8 mouse cellular contexts compared by ENCODE assay signal in genomic region chr7:27255721-27256120, GRCm38 (mm10). TPM values are rescaled to one million over a fixed set of nuclear protein-coding genes. Genes with fewer than 3 reads are reported as not detected.
A peak's percentile ranks its signal among the peaks of the same experiment; 100 is the strongest.
DNase-seq lines count a peak whose midpoint lies in the region; ATAC-seq and TF ChIP-seq lines count a peak whose summit lies in the region.

No protein-coding gene starts in this region.

- peak; percentile 56 for TF ChIP-seq CTCF in cerebellum, adult 2 months (IDR thresholded peaks at IDR 0.05; ENCODE audit: borderline replicate concordance, insufficient read depth, low read depth, low read length)
- peak; percentile 38; the same call in 1 of the 2 replicates for TF ChIP-seq CTCF in brain, embryonic 14.5 days (IDR thresholded peaks at IDR 0.05; ENCODE audit: borderline replicate concordance, extremely low read depth, insufficient read depth, insufficient read length)
- TF ChIP-seq CTCF in liver, embryonic 14.5 days (IDR thresholded peaks at IDR 0.05; ENCODE audit: low read depth), result peak; percentile 70

- WGBS in cerebellum, adult 2 months, result 55% methylated on average over 3 of the region's 3 CpGs
- 66% methylated on average over 3 of the region's 3 CpGs for WGBS in liver, embryonic 12.5 days (ENCODE audit: insufficient replicate concordance)
- 73% methylated on average over 3 of the region's 3 CpGs for WGBS in liver, embryonic 14.5 days (ENCODE audit: insufficient replicate concordance)
- 90% methylated on average over 3 of the region's 3 CpGs for WGBS in forebrain, embryonic 13.5 days

- H3K9ac ChIP-seq in liver, embryonic 12.5 days, result no peak overlapping the region
- H3K9ac ChIP-seq in liver, embryonic 14.5 days (replicated peaks), result no peak overlapping the region
- no peak overlapping the region for H3K9ac ChIP-seq in forebrain, embryonic 13.5 days

- no peak overlapping the region for H3K4me2 ChIP-seq in liver, embryonic 12.5 days
- no peak overlapping the region for H3K4me2 ChIP-seq in liver, embryonic 14.5 days (ENCODE audit: low read depth)
- H3K4me2 ChIP-seq in forebrain, embryonic 13.5 days, result no peak overlapping the region

- H3K27me3 ChIP-seq in cerebellum, adult 2 months (ENCODE audit: control insufficient read depth, insufficient read depth, low read length), result no peaks in the 10 kb centered on the region
- H3K27me3 ChIP-seq in liver, embryonic 12.5 days (replicated peaks), result peaks cover 9% of the 10 kb centered on the region; the same call in 1 of the 2 replicates
- no peaks in the 10 kb centered on the region for H3K27me3 ChIP-seq in liver, embryonic 14.5 days (ENCODE audit: control insufficient read depth, insufficient read depth, low read length)
- no peaks in the 10 kb centered on the region for H3K27me3 ChIP-seq in forebrain, embryonic 13.5 days

- DNase-seq in cerebellum, adult 2 months, result peak in 1 of 2 experiments; percentile 33
- no peak for DNase-seq in cerebellum, adult 11 months
- peak; percentile 12 for DNase-seq in liver
- no peak for DNase-seq in brain, embryonic 14.5 days (ENCODE audit: low read depth)
- no peak for DNase-seq in liver, embryonic 14.5 days (ENCODE audit: low read depth in 3 of 3, low spot score in 3 of 3)
- DNase-seq in left cerebral cortex, adult 9 months (ENCODE audit: low spot score in 2 of 2), result no peak

- H3K9me3 ChIP-seq in liver, embryonic 12.5 days (replicated peaks), result no peaks in the 10 kb centered on the region
- no peaks in the 10 kb centered on the region for H3K9me3 ChIP-seq in liver, embryonic 14.5 days (ENCODE audit: control insufficient read depth, low read length)
- no peaks in the 10 kb centered on the region for H3K9me3 ChIP-seq in forebrain, embryonic 13.5 days (replicated peaks)

- peaks cover 10% of the 10 kb centered on the region; the same call in 1 of the 2 replicates for H3K4me1 ChIP-seq in cerebellum, adult 2 months (ENCODE audit: control insufficient read depth, insufficient read depth, low read length)
- H3K4me1 ChIP-seq in liver, embryonic 12.5 days, result peaks cover 68% of the 10 kb centered on the region
- peaks cover 3 to 10% of the 10 kb centered on the region in 2 experiments; a peak in 3 of 4 replicates for H3K4me1 ChIP-seq in liver, embryonic 14.5 days (replicated peaks; ENCODE audit: control insufficient read depth in 2 of 2, insufficient read depth in 2 of 2, low read length in 1 of 2)
- H3K4me1 ChIP-seq in forebrain, embryonic 13.5 days, result peaks cover 37% of the 10 kb centered on the region

- ATAC-seq in liver, embryonic 12.5 days, result no peak
- no peak for ATAC-seq in liver, embryonic 14.5 days (ENCODE audit: insufficient read depth)
- ATAC-seq in forebrain, embryonic 13.5 days, result no peak

- no peak for TF ChIP-seq EP300 in liver, embryonic 14.5 days (IDR thresholded peaks at IDR 0.05; ENCODE audit: low read depth)

- H3K27ac ChIP-seq in cerebellum, adult 2 months (ENCODE audit: insufficient read depth, low read length), result no peak overlapping the region
- H3K27ac ChIP-seq in liver, embryonic 12.5 days, result no peak overlapping the region
- no peak overlapping the region for H3K27ac ChIP-seq in liver, embryonic 14.5 days
- no peak overlapping the region for H3K27ac ChIP-seq in forebrain, embryonic 13.5 days

- TF ChIP-seq POLR2A in cerebellum, adult 2 months (IDR thresholded peaks at IDR 0.05; ENCODE audit: borderline replicate concordance, insufficient read depth, low read length), result no peak
- no peak for TF ChIP-seq POLR2A in brain, embryonic 14.5 days (IDR thresholded peaks at IDR 0.05; ENCODE audit: borderline replicate concordance, extremely low read depth, insufficient read depth, insufficient read length, poor library complexity, severe bottlenecking)

- peaks cover 4% of the 10 kb centered on the region; the same call in 1 of the 2 replicates for H3K36me3 ChIP-seq in liver, embryonic 12.5 days
- H3K36me3 ChIP-seq in liver, embryonic 14.5 days (replicated peaks; ENCODE audit: control insufficient read depth, insufficient read depth, low read depth), result no peaks in the 10 kb centered on the region
- H3K36me3 ChIP-seq in forebrain, embryonic 13.5 days (ENCODE audit: poor library complexity, severe bottlenecking), result peaks cover 20% of the 10 kb centered on the region

- H3K4me3 ChIP-seq in cerebellum, adult 2 months (replicated peaks; ENCODE audit: insufficient read depth, low read depth, low read length), result no peak overlapping the region
- no peak overlapping the region for H3K4me3 ChIP-seq in liver, embryonic 12.5 days
- no peak overlapping the region for H3K4me3 ChIP-seq in liver, embryonic 14.5 days (ENCODE audit: insufficient read depth in 1 of 2, low read depth in 2 of 2, low read length in 2 of 2)
- H3K4me3 ChIP-seq in forebrain, embryonic 13.5 days, result no peak overlapping the region

RNA-seq across cellular contexts. Expression of gene Numbl, which starts 2.5 kb away (rescaled TPM):
- polyA plus RNA-seq in cerebellum, adult 2 months (2012; rRNA removed), result 56.7 and 64.1 TPM in 2 replicates
- polyA plus RNA-seq in liver, embryonic 12.5 days (2016; fragmentation: Nextera tagmentation; extraction: Ambion mirVana), result 3.9 and 4.0 TPM in 2 replicates
- 109 and 112 TPM in 2 replicates for polyA plus RNA-seq in brain, embryonic 14.5 days (2012; rRNA removed)
- polyA plus RNA-seq in liver, embryonic 14.5 days (2012; rRNA removed), result 1.9 and 2.1 TPM in 2 replicates
- polyA plus RNA-seq in liver, embryonic 14.5 days (2014; fragmentation: Nextera tagmentation; extraction: Ambion mirVana), result 0.72 and 0.83 TPM in 2 replicates
- polyA plus RNA-seq in forebrain, embryonic 13.5 days (2015; fragmentation: Nextera tagmentation; extraction: Ambion mirVana), result 31.1 and 32.3 TPM in 2 replicates

RNA-seq across cellular contexts. Expression of gene Coq8b, which starts 22.9 kb away (rescaled TPM):
- 20.8 and 23.9 TPM in 2 replicates for polyA plus RNA-seq in cerebellum, adult 2 months (2012; rRNA removed)
- 14.2 and 15.7 TPM in 2 replicates for polyA plus RNA-seq in liver, embryonic 12.5 days (2016; fragmentation: Nextera tagmentation; extraction: Ambion mirVana)
- polyA plus RNA-seq in brain, embryonic 14.5 days (2012; rRNA removed), result 42.6 and 50.1 TPM in 2 replicates
- polyA plus RNA-seq in liver, embryonic 14.5 days (2012; rRNA removed), result 9.3 and 12.4 TPM in 2 replicates
- 17.7 and 19.8 TPM in 2 replicates for polyA plus RNA-seq in liver, embryonic 14.5 days (2014; fragmentation: Nextera tagmentation; extraction: Ambion mirVana)
- 22.3 and 25.5 TPM in 2 replicates for polyA plus RNA-seq in forebrain, embryonic 13.5 days (2015; fragmentation: Nextera tagmentation; extraction: Ambion mirVana)

RNA-seq across cellular contexts. Expression of gene Itpkc, which starts 27.3 kb away (rescaled TPM):
- polyA plus RNA-seq in cerebellum, adult 2 months (2012; rRNA removed), result 12.4 and 13.2 TPM in 2 replicates
- 3.5 and 4.1 TPM in 2 replicates for polyA plus RNA-seq in liver, embryonic 12.5 days (2016; fragmentation: Nextera tagmentation; extraction: Ambion mirVana)
- 15.3 and 15.9 TPM in 2 replicates for polyA plus RNA-seq in brain, embryonic 14.5 days (2012; rRNA removed)
- polyA plus RNA-seq in liver, embryonic 14.5 days (2012; rRNA removed), result 2.0 and 2.3 TPM in 2 replicates
- 1.3 and 1.5 TPM in 2 replicates for polyA plus RNA-seq in liver, embryonic 14.5 days (2014; fragmentation: Nextera tagmentation; extraction: Ambion mirVana)
- polyA plus RNA-seq in forebrain, embryonic 13.5 days (2015; fragmentation: Nextera tagmentation; extraction: Ambion mirVana), result 4.6 and 5.4 TPM in 2 replicates

RNA-seq across cellular contexts. Expression of gene Snrpa, which starts 59.6 kb away (rescaled TPM):
- polyA plus RNA-seq in cerebellum, adult 2 months (2012; rRNA removed), result 158 and 173 TPM in 2 replicates
- polyA plus RNA-seq in liver, embryonic 12.5 days (2016; fragmentation: Nextera tagmentation; extraction: Ambion mirVana), result 150 and 163 TPM in 2 replicates
- 320 and 444 TPM in 2 replicates for polyA plus RNA-seq in brain, embryonic 14.5 days (2012; rRNA removed)
- polyA plus RNA-seq in liver, embryonic 14.5 days (2012; rRNA removed), result 77.6 and 93.3 TPM in 2 replicates
- polyA plus RNA-seq in liver, embryonic 14.5 days (2014; fragmentation: Nextera tagmentation; extraction: Ambion mirVana), result 82.6 and 90.6 TPM in 2 replicates
- 269 and 280 TPM in 2 replicates for polyA plus RNA-seq in forebrain, embryonic 13.5 days (2015; fragmentation: Nextera tagmentation; extraction: Ambion mirVana)
